Mouse (Mus musculus): ENCODE data around the gene Srd5a1. TPM values are rescaled to one million over a fixed set of nuclear protein-coding genes. Genes with fewer than 3 reads are reported as not detected.

Srd5a1 gene
- polyA plus RNA-seq, 1 experiment = 4.7 TPM

GRCm38 (mm10) chr13:69547488-69548180 is 63.6 kb downstream of the Srd5a1 start:
- Histone ChIP-seq H3K36me3 (ENCODE audit: control insufficient read depth, insufficient read depth) (no peaks in the 10 kb centered on the region), H3K79me3 (ENCODE audit: low read depth) (no peaks in the 10 kb centered on the region), H3K27me3 (ENCODE audit: control insufficient read depth, insufficient read depth, insufficient read length) (no peaks in the 10 kb centered on the region), H3K4me3 (ENCODE audit: insufficient read depth, poor library complexity, severe bottlenecking) (no peak overlapping the region), H3K79me2 (ENCODE audit: control insufficient read depth, insufficient read depth) (no peaks in the 10 kb centered on the region), H3ac (ENCODE audit: control insufficient read depth, insufficient read length, low read depth) (no peak overlapping the region)
- TF ChIP-seq CEBPB (IDR thresholded peaks at IDR 0.05; ENCODE audit: low read depth) (no peak), MAX (IDR thresholded peaks at IDR 0.05) (no peak), FOSL1 (IDR thresholded peaks at IDR 0.05; ENCODE audit: insufficient read depth, low read length, poor library complexity, severe bottlenecking) (no peak), MYOG (IDR thresholded peaks at IDR 0.05; ENCODE audit: control insufficient read depth, extremely low read depth, insufficient read length) (no peak), CTCF (IDR thresholded peaks at IDR 0.05; ENCODE audit: control insufficient read depth, insufficient read depth, insufficient read length) (no peak), MYOD1 (IDR thresholded peaks at IDR 0.05; ENCODE audit: control insufficient read depth, insufficient read length, low read depth) (no peak), USF1 (IDR thresholded peaks at IDR 0.05; ENCODE audit: low read depth) (no peak)

GRCm38 (mm10) chr13:69545019-69545418 is 66.2 kb downstream of the Srd5a1 start:
- TF ChIP-seq USF1 (IDR thresholded peaks at IDR 0.05; ENCODE audit: low read depth) (no peak), CEBPB (IDR thresholded peaks at IDR 0.05; ENCODE audit: low read depth) (no peak), CTCF (IDR thresholded peaks at IDR 0.05; ENCODE audit: control insufficient read depth, insufficient read depth, insufficient read length) (no peak), MYOD1 (IDR thresholded peaks at IDR 0.05; ENCODE audit: control insufficient read depth, insufficient read length, low read depth) (no peak), MYOG (IDR thresholded peaks at IDR 0.05; ENCODE audit: control insufficient read depth, extremely low read depth, insufficient read length) (no peak), FOSL1 (IDR thresholded peaks at IDR 0.05; ENCODE audit: insufficient read depth, low read length, poor library complexity, severe bottlenecking) (no peak), MAX (IDR thresholded peaks at IDR 0.05) (no peak)

GRCm38 (mm10) chr13:69543595-69543994 is 67.6 kb downstream of the Srd5a1 start:
- Histone ChIP-seq H3ac (ENCODE audit: control insufficient read depth, insufficient read length, low read depth) (no peak overlapping the region), H3K79me2 (ENCODE audit: control insufficient read depth, insufficient read depth) (no peaks in the 10 kb centered on the region), H3K4me3 (ENCODE audit: insufficient read depth, poor library complexity, severe bottlenecking) (no peak overlapping the region), H3K36me3 (ENCODE audit: control insufficient read depth, insufficient read depth) (no peaks in the 10 kb centered on the region), H3K79me3 (ENCODE audit: low read depth) (no peaks in the 10 kb centered on the region), H3K27me3 (ENCODE audit: control insufficient read depth, insufficient read depth, insufficient read length) (no peaks in the 10 kb centered on the region)
- TF ChIP-seq USF1 (IDR thresholded peaks at IDR 0.05; ENCODE audit: low read depth) (no peak), MAX (IDR thresholded peaks at IDR 0.05) (no peak), CTCF (IDR thresholded peaks at IDR 0.05; ENCODE audit: control insufficient read depth, insufficient read depth, insufficient read length) (no peak), MYOG (IDR thresholded peaks at IDR 0.05; ENCODE audit: control insufficient read depth, extremely low read depth, insufficient read length) (no peak), MYOD1 (IDR thresholded peaks at IDR 0.05; ENCODE audit: control insufficient read depth, insufficient read length, low read depth) (no peak), CEBPB (IDR thresholded peaks at IDR 0.05; ENCODE audit: low read depth) (no peak)

More at GRCm38 (mm10) chr13:69545019-69545418, 66.2 kb downstream of the Srd5a1 start:
- H3K4me3 ChIP-seq (ENCODE audit: insufficient read depth, poor library complexity, severe bottlenecking) = no peak overlapping the region
- H3ac ChIP-seq (ENCODE audit: control insufficient read depth, insufficient read length, low read depth) = no peak overlapping the region
- no peaks in the 10 kb centered on the region for H3K79me2 ChIP-seq (ENCODE audit: control insufficient read depth, insufficient read depth)
- no peaks in the 10 kb centered on the region for H3K79me3 ChIP-seq (ENCODE audit: low read depth)
- no peaks in the 10 kb centered on the region for H3K36me3 ChIP-seq (ENCODE audit: control insufficient read depth, insufficient read depth)
- no peaks in the 10 kb centered on the region for H3K27me3 ChIP-seq (ENCODE audit: control insufficient read depth, insufficient read depth, insufficient read length)

- Histone ChIP-seq H3ac (ENCODE audit: control insufficient read depth, insufficient read length, low read depth) (no peak overlapping the region), H3K36me3 (ENCODE audit: control insufficient read depth, insufficient read depth) (no peaks in the 10 kb centered on the region), H3K27me3 (ENCODE audit: control insufficient read depth, insufficient read depth, insufficient read length) (no peaks in the 10 kb centered on the region), H3K79me2 (ENCODE audit: control insufficient read depth, insufficient read depth) (no peaks in the 10 kb centered on the region), H3K79me3 (ENCODE audit: low read depth) (no peaks in the 10 kb centered on the region), H3K4me3 (ENCODE audit: insufficient read depth, poor library complexity, severe bottlenecking) (no peak overlapping the region)
- TF ChIP-seq CTCF (IDR thresholded peaks at IDR 0.05; ENCODE audit: control insufficient read depth, insufficient read depth, insufficient read length) = no peak
- TF ChIP-seq USF1 (IDR thresholded peaks at IDR 0.05; ENCODE audit: low read depth) = no peak
- no peak for TF ChIP-seq MYOG (IDR thresholded peaks at IDR 0.05; ENCODE audit: control insufficient read depth, extremely low read depth, insufficient read length)
These were observed 68.5 kb downstream of the Srd5a1 start for GRCm38 (mm10) chr13:69542571-69543352.

GRCm38 (mm10) chr13:69541776-69542175 is 69.5 kb downstream of the Srd5a1 start:
- TF ChIP-seq CEBPB (IDR thresholded peaks at IDR 0.05; ENCODE audit: low read depth) = no peak
- TF ChIP-seq MYOD1 (IDR thresholded peaks at IDR 0.05; ENCODE audit: control insufficient read depth, insufficient read length, low read depth) = no peak
- no peak for TF ChIP-seq CTCF (IDR thresholded peaks at IDR 0.05; ENCODE audit: control insufficient read depth, insufficient read depth, insufficient read length)
- no peak for TF ChIP-seq MAX (IDR thresholded peaks at IDR 0.05)
- TF ChIP-seq USF1 (IDR thresholded peaks at IDR 0.05; ENCODE audit: low read depth) = no peak
- Histone ChIP-seq H3K79me2 (ENCODE audit: control insufficient read depth, insufficient read depth) (no peaks in the 10 kb centered on the region), H3K36me3 (ENCODE audit: control insufficient read depth, insufficient read depth) (no peaks in the 10 kb centered on the region), H3K4me3 (ENCODE audit: insufficient read depth, poor library complexity, severe bottlenecking) (no peak overlapping the region), H3K79me3 (ENCODE audit: low read depth) (no peaks in the 10 kb centered on the region), H3K27me3 (ENCODE audit: control insufficient read depth, insufficient read depth, insufficient read length) (no peaks in the 10 kb centered on the region), H3ac (ENCODE audit: control insufficient read depth, insufficient read length, low read depth) (no peak overlapping the region)
